Mouse (Mus musculus): ENCODE results near the gene Lgalsl. TPM values are rescaled to one million over a fixed set of nuclear protein-coding genes. Genes with fewer than 3 reads are reported as not detected.

Lgalsl gene
- total RNA-seq (2014; fragmentation: Nextera tagmentation) (not detected in 2 replicates), total RNA-seq (2017) (0.11 TPM in 1 of 2 replicates, not detected in the other), polyA plus RNA-seq (2012) (not detected in 2 replicates)

GRCm38 (mm10) chr11:20830686-20831505, at the start of gene Lgalsl:
Lgalsl (minus strand) TSS chr11:20831056.
- H3K4me3 ChIP-seq (ENCODE audit: low read depth, low read length) = no peak within 1 kb of the TSS
- ATAC-seq (ENCODE audit: extremely low read depth, insufficient number of reproducible peaks, low FRiP score, poor library complexity, severe bottlenecking) (no peak), DNase-seq (ENCODE audit: low spot score) (no peak)
- no peaks in the 10 kb centered on the region for H3K27me3 ChIP-seq (ENCODE audit: insufficient read depth, low read length)
- H3K9me3 ChIP-seq (replicated peaks) = no peaks in the 10 kb centered on the region; the same call in 1 of the 2 replicates
- no peaks in the 10 kb centered on the region for H3K36me3 ChIP-seq (replicated peaks)
- TF ChIP-seq GATA2 (IDR thresholded peaks at IDR 0.05; ENCODE audit: borderline replicate concordance, low read depth, low read length) (no peak), POLR2AphosphoS5 (IDR thresholded peaks at IDR 0.05; ENCODE audit: insufficient replicate concordance, low read depth, low read length) (no peak), CTCF (IDR thresholded peaks at IDR 0.05; ENCODE audit: low read depth, low read length) (no peak), GATA1 (IDR thresholded peaks at IDR 0.05; ENCODE audit: borderline replicate concordance, low read length) (no peak), TAL1 (conservative IDR thresholded peaks at IDR 0.05; ENCODE audit: low read depth, low read length) (no peak)
- H3K4me1 ChIP-seq (ENCODE audit: insufficient read depth, low read depth, low read length) = no peaks in the 10 kb centered on the region

- Histone ChIP-seq H3K4me1 (ENCODE audit: insufficient read depth, low read depth, low read length) (no peaks in the 10 kb centered on the region), H3K36me3 (replicated peaks) (no peaks in the 10 kb centered on the region), H3K4me3 (ENCODE audit: low read depth, low read length) (no peak overlapping the region), H3K9me3 (replicated peaks) (no peaks in the 10 kb centered on the region), H3K27me3 (ENCODE audit: insufficient read depth, low read length) (no peaks in the 10 kb centered on the region)
- DNase-seq (ENCODE audit: low spot score) (no peak), ATAC-seq (ENCODE audit: extremely low read depth, insufficient number of reproducible peaks, low FRiP score, poor library complexity, severe bottlenecking) (no peak)
- TF ChIP-seq TAL1 (conservative IDR thresholded peaks at IDR 0.05; ENCODE audit: low read depth, low read length) (no peak), GATA1 (IDR thresholded peaks at IDR 0.05; ENCODE audit: borderline replicate concordance, low read length) (no peak)
These were observed 47.8 kb upstream of the Lgalsl start for GRCm38 (mm10) chr11:20878644-20879043.

GRCm38 (mm10) chr11:20877578-20878096, 46.8 kb upstream of the Lgalsl start:
- TF ChIP-seq GATA2 (IDR thresholded peaks at IDR 0.05; ENCODE audit: borderline replicate concordance, low read depth, low read length) (no peak), TAL1 (conservative IDR thresholded peaks at IDR 0.05; ENCODE audit: low read depth, low read length) (no peak), POLR2AphosphoS5 (IDR thresholded peaks at IDR 0.05; ENCODE audit: insufficient replicate concordance, low read depth, low read length) (no peak), GATA1 (IDR thresholded peaks at IDR 0.05; ENCODE audit: borderline replicate concordance, low read length) (no peak), CTCF (IDR thresholded peaks at IDR 0.05; ENCODE audit: low read depth, low read length) (no peak)
- Histone ChIP-seq H3K36me3 (replicated peaks) (no peaks in the 10 kb centered on the region), H3K9me3 (replicated peaks) (no peaks in the 10 kb centered on the region), H3K4me1 (ENCODE audit: insufficient read depth, low read depth, low read length) (no peaks in the 10 kb centered on the region), H3K27me3 (ENCODE audit: insufficient read depth, low read length) (no peaks in the 10 kb centered on the region), H3K4me3 (ENCODE audit: low read depth, low read length) (no peak overlapping the region)
- no peak for DNase-seq (ENCODE audit: low spot score)
- ATAC-seq (ENCODE audit: extremely low read depth, insufficient number of reproducible peaks, low FRiP score, poor library complexity, severe bottlenecking) = no peak

GRCm38 (mm10) chr11:20873386-20873785, 42.5 kb upstream of the Lgalsl start:
- no peaks in the 10 kb centered on the region for H3K27me3 ChIP-seq (ENCODE audit: insufficient read depth, low read length)
- H3K9me3 ChIP-seq (replicated peaks) = no peaks in the 10 kb centered on the region
- H3K4me3 ChIP-seq (ENCODE audit: low read depth, low read length) = no peak overlapping the region
- no peaks in the 10 kb centered on the region for H3K36me3 ChIP-seq (replicated peaks)
- DNase-seq (ENCODE audit: low spot score) (no peak), ATAC-seq (ENCODE audit: extremely low read depth, insufficient number of reproducible peaks, low FRiP score, poor library complexity, severe bottlenecking) (no peak)
- TF ChIP-seq CTCF (IDR thresholded peaks at IDR 0.05; ENCODE audit: low read depth, low read length) = no peak
- no peak for TF ChIP-seq POLR2AphosphoS5 (IDR thresholded peaks at IDR 0.05; ENCODE audit: insufficient replicate concordance, low read depth, low read length)
- TF ChIP-seq TAL1 (conservative IDR thresholded peaks at IDR 0.05; ENCODE audit: low read depth, low read length) = no peak
- TF ChIP-seq GATA1 (IDR thresholded peaks at IDR 0.05; ENCODE audit: borderline replicate concordance, low read length) = no peak
- no peak for TF ChIP-seq GATA2 (IDR thresholded peaks at IDR 0.05; ENCODE audit: borderline replicate concordance, low read depth, low read length)
- no peaks in the 10 kb centered on the region for H3K4me1 ChIP-seq (ENCODE audit: insufficient read depth, low read depth, low read length)

DNA sequence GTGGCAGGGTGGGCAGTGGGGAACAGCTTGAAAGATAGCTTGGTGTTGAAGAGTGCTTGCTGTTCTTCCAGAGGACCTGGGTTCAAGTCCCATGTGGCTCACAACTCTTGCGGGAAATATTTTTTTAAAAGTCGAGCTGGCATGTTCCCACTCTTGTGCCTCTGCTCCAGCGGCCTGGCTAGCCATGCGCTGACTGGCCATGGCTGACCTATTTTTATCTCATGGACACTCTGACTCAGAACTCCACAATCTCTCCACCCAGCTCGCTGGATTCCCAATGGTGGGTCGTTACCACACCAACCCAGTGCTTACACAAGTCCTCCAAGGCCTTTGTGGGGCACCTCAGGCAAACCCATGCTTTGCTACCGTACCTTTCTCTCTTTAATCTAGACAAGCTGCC, 42.1 kb upstream of the Lgalsl start:
- DNase-seq (ENCODE audit: low spot score) = no peak

GRCm38 (mm10) chr11:20872444-20872843, 41.6 kb upstream of the Lgalsl start:
- no peaks in the 10 kb centered on the region for H3K27me3 ChIP-seq (ENCODE audit: insufficient read depth, low read length)
- no peaks in the 10 kb centered on the region for H3K36me3 ChIP-seq (replicated peaks)
- no peaks in the 10 kb centered on the region for H3K9me3 ChIP-seq (replicated peaks)
- TF ChIP-seq GATA2 (IDR thresholded peaks at IDR 0.05; ENCODE audit: borderline replicate concordance, low read depth, low read length) (no peak), TAL1 (conservative IDR thresholded peaks at IDR 0.05; ENCODE audit: low read depth, low read length) (no peak), CTCF (IDR thresholded peaks at IDR 0.05; ENCODE audit: low read depth, low read length) (no peak), GATA1 (IDR thresholded peaks at IDR 0.05; ENCODE audit: borderline replicate concordance, low read length) (no peak)
- no peak overlapping the region for H3K4me3 ChIP-seq (ENCODE audit: low read depth, low read length)
- ATAC-seq (ENCODE audit: extremely low read depth, insufficient number of reproducible peaks, low FRiP score, poor library complexity, severe bottlenecking) (no peak), DNase-seq (ENCODE audit: low spot score) (no peak)
- no peaks in the 10 kb centered on the region for H3K4me1 ChIP-seq (ENCODE audit: insufficient read depth, low read depth, low read length)

More for the DNA sequence above, 42.1 kb upstream of the Lgalsl start:
- Histone ChIP-seq H3K4me1 (ENCODE audit: insufficient read depth, low read depth, low read length) (no peaks in the 10 kb centered on the region), H3K4me3 (ENCODE audit: low read depth, low read length) (no peak overlapping the region), H3K27me3 (ENCODE audit: insufficient read depth, low read length) (no peaks in the 10 kb centered on the region), H3K36me3 (replicated peaks) (no peaks in the 10 kb centered on the region), H3K9me3 (replicated peaks) (no peaks in the 10 kb centered on the region)
- ATAC-seq (ENCODE audit: extremely low read depth, insufficient number of reproducible peaks, low FRiP score, poor library complexity, severe bottlenecking) = no peak
- no peak for TF ChIP-seq GATA1 (IDR thresholded peaks at IDR 0.05; ENCODE audit: borderline replicate concordance, low read length)
- TF ChIP-seq TAL1 (conservative IDR thresholded peaks at IDR 0.05; ENCODE audit: low read depth, low read length) = no peak
- TF ChIP-seq CTCF (IDR thresholded peaks at IDR 0.05; ENCODE audit: low read depth, low read length) = no peak
- TF ChIP-seq POLR2AphosphoS5 (IDR thresholded peaks at IDR 0.05; ENCODE audit: insufficient replicate concordance, low read depth, low read length) = no peak
- no peak for TF ChIP-seq GATA2 (IDR thresholded peaks at IDR 0.05; ENCODE audit: borderline replicate concordance, low read depth, low read length)

All from G1E (cell line).